Mouse (Mus musculus) bone marrow macrophage, adult 2 months (primary cell): ENCODE results near the gene Ror2. TPM values are rescaled to one million over a fixed set of nuclear protein-coding genes. Genes with fewer than 3 reads are reported as not detected.

Source experiments
- H3K27ac ChIP-seq: 2 replicates; pipeline ENCODE4 v1.5.1; 2012; ENCODE audit warnings: low read depth, low read length; ENCODE audit not compliant: insufficient read depth
- H3K4me1 ChIP-seq: 2 replicates; pipeline ENCODE4 v1.6.1; 2012; ENCODE audit warnings: low read length; ENCODE audit not compliant: control insufficient read depth, insufficient read depth
- H3K4me3 ChIP-seq: 2 replicates; pipeline ENCODE4 v1.5.1; 2012; ENCODE audit warnings: mild to moderate bottlenecking, low read length, moderate library complexity; ENCODE audit not compliant: insufficient read depth
- CTCF ChIP-seq: IDR thresholded peaks from 2 replicates; pipeline ENCODE4 v1.5.1; 2012; ENCODE audit warnings: low read depth, mild to moderate bottlenecking, low read length, moderate library complexity
- POLR2A ChIP-seq: IDR thresholded peaks from 2 replicates; pipeline ENCODE4 v1.6.1; 2012; ENCODE audit warnings: mild to moderate bottlenecking, low read depth, low read length, borderline replicate concordance
- polyA plus RNA-seq: library from polyadenylated mRNA; stranded (reverse); fragments of >200 nt; gene quantifications from 2 replicates; pipeline ENCODE4 v1.2.4, GENCODE M21; 2012; ENCODE audit not compliant: missing spikeins, insufficient read depth, insufficient read length

Gene Ror2
- polyA plus RNA-seq, 1 experiment: not detected

GRCm38 (mm10) chr13:53258497-53258896, 27.4 kb downstream of the Ror2 start:
- TF ChIP-seq CTCF (no peak), POLR2A (no peak)
- no peak overlapping the region for H3K27ac ChIP-seq
- no peaks in the 10 kb centered on the region for H3K4me1 ChIP-seq
- no peak overlapping the region for H3K4me3 ChIP-seq

- TF ChIP-seq CTCF: no peak
- no peak for TF ChIP-seq POLR2A
- no peak overlapping the region for H3K27ac ChIP-seq
- no peaks in the 10 kb centered on the region for H3K4me1 ChIP-seq
- H3K4me3 ChIP-seq: no peak overlapping the region
These were observed 32.7 kb downstream of the Ror2 start for GRCm38 (mm10) chr13:53253255-53253654.

DNA sequence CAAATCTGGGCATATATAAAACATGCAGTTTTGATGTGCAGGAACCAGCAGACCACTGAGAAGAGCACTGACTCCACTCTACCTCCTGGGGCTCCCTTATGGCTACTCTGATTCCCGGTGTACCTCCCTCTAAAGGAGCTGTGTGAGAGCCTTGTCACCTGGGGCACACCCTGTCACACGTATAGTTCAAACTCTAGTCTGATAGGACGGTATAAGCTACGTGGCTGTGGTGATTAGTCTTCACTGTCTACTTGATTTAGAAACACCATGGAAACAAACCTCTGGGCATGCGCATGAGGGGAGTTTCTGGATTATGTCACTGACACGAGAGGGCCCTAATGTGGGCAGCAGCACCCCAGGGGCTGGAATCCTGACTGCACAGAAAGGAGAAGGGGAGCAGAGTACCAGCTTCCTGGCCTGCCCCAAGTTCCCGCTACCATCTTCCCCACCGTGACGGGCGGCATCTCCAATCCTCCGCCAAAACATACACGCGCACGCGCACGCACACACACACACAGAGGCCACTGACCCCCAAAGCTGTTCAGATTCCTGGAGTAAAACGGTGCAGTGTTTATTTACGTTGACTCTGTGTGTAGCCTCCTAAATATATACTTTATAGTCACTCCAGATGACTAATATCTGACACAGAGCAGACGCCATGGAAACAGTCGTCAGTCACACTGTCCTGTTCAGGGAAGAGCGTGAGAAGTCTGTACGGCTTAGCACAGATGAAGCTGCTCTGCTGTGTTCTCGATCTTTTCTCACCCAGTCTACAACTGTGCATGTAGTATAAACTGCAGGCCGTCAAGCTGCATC, 37.1 kb downstream of the Ror2 start:
- no peak for TF ChIP-seq POLR2A
- no peak for TF ChIP-seq CTCF
- no peaks in the 10 kb centered on the region for H3K4me1 ChIP-seq
- H3K27ac ChIP-seq: no peak overlapping the region
- no peak overlapping the region for H3K4me3 ChIP-seq

DNA sequence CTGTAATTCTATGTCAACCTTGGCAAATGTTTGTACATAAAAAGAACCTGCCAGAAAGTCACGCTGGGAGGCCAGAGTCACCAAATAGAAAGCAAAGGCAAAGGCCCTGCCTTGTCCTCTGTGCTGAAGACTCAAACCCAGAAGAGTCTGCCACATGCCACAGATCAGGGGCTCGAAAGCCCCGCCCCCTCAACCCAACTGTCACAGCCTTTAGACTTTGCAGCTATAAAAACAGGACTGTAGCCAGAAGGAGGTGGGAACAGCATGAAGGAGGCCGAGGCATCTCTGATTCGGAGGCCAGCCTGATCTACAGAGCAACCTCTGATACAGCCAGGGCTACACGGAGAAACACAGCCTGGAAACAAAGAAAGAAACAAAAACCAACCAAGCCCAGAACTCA, 37.8 kb downstream of the Ror2 start:
- Histone ChIP-seq H3K4me1 (no peaks in the 10 kb centered on the region), H3K4me3 (no peak overlapping the region), H3K27ac (no peak overlapping the region)
- TF ChIP-seq POLR2A (no peak), CTCF (no peak)

DNA sequence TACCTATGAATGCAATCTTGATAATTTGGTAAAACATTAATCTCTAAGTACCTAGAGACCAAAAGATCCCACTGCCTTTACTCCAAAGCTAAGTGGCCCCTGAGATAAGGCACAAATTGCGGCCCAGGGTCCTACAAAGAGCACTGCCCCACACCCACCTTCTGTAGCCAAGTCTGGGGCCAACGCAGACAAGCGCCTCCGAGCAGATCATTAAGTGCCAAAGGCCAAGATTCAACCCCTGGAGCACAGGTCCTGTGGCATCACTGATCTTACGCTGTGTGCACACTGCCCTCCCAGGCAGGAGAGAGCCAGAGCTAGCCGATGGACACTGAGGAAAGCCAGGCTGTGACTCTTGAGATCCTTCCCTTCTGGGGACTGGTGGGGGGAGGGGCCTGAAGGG, 38.7 kb downstream of the Ror2 start:
- H3K4me3 ChIP-seq: no peak overlapping the region
- no peak for TF ChIP-seq CTCF
- TF ChIP-seq POLR2A: no peak
- H3K27ac ChIP-seq: no peak overlapping the region

DNA sequence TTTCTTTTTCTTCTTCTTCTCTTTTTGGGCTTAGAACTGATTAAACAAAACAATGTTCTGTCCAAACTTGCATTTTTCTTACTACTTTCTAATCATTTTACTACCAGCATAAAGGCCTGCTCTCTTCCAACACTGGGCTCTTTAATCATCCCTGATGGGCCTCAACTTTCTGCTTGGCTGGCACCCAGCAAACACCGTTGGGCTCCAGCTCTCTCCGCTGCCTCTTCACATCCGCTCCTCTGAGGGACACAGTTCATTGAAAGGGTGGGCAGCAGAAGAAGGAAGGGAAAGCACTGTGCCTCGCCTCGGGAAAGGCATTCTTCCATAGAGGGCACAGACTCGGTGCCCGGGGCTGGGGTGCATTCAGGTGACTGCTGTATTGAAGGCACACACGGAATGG, 41.8 kb downstream of the Ror2 start:
- Histone ChIP-seq H3K27ac (no peak overlapping the region), H3K4me1 (no peaks in the 10 kb centered on the region), H3K4me3 (no peak overlapping the region)
- TF ChIP-seq POLR2A (no peak), CTCF (no peak)

More for the DNA sequence above, 38.7 kb downstream of the Ror2 start:
- no peaks in the 10 kb centered on the region for H3K4me1 ChIP-seq

GRCm38 (mm10) chr13:53237455-53237854, 48.5 kb downstream of the Ror2 start:
- TF ChIP-seq POLR2A (no peak), CTCF (no peak)
- Histone ChIP-seq H3K4me3 (no peak overlapping the region), H3K4me1 (no peaks in the 10 kb centered on the region), H3K27ac (no peak overlapping the region)

- no peak overlapping the region for H3K4me3 ChIP-seq
- no peaks in the 10 kb centered on the region for H3K4me1 ChIP-seq
- no peak overlapping the region for H3K27ac ChIP-seq
- no peak for TF ChIP-seq POLR2A
- no peak for TF ChIP-seq CTCF
These were observed 49.2 kb downstream of the Ror2 start for GRCm38 (mm10) chr13:53236434-53237401.

GRCm38 (mm10) chr13:53235953-53236352, 50.0 kb downstream of the Ror2 start:
- TF ChIP-seq CTCF (no peak), POLR2A (no peak)
- H3K27ac ChIP-seq: no peak overlapping the region
- no peak overlapping the region for H3K4me3 ChIP-seq
- H3K4me1 ChIP-seq: no peaks in the 10 kb centered on the region

DNA sequence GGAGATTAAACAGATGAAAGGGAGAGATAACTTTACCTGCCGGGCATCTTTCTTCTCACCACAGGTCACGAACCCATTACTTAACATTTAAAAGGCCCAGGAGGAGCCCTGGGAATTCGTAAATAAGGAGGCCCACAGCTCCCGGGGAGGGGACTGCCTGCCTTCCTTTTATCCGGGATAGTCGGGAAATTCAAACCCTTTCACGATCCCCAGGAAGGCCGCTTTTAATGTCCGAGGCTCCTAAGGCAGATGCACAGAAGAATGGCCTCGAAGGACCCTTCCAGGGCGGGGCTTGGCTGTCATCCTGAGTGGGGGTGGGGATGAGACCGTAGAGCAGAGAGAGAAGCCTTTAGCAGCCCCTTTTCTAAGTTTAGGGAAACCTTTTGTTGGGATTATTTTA, 51.1 kb downstream of the Ror2 start:
- H3K27ac ChIP-seq: no peak overlapping the region
- H3K4me3 ChIP-seq: no peak overlapping the region
- no peak for TF ChIP-seq POLR2A
- no peaks in the 10 kb centered on the region for H3K4me1 ChIP-seq
